Mouse (Mus musculus): ENCODE data around the gene Spocd1. TPM values are rescaled to one million over a fixed set of nuclear protein-coding genes. Genes with fewer than 3 reads are reported as not detected.

Gene Spocd1
- polyA plus RNA-seq, 1 experiment from 2014 or later: 0.47 TPM

Other genes starting within 250 kb of the Spocd1 start
- 7.1 and 13.4 TPM in 2 replicates for gene Tmem39b, start 232.4 kb upstream of the Spocd1 start, polyA plus RNA-seq (2014; fragmentation: Nextera tagmentation; extraction: Ambion mirVana)
- 69.6 and 74.0 TPM in 2 replicates for gene Khdrbs1, start 186.9 kb upstream of the Spocd1 start, polyA plus RNA-seq (2014; fragmentation: Nextera tagmentation; extraction: Ambion mirVana)
- 350 and 362 TPM in 2 replicates for gene Ptp4a2, start 118.0 kb upstream of the Spocd1 start, polyA plus RNA-seq (2014; fragmentation: Nextera tagmentation; extraction: Ambion mirVana)
- 1.7 and 2.6 TPM in 2 replicates for gene Adgrb2, start 55.6 kb downstream of the Spocd1 start, polyA plus RNA-seq (2014; fragmentation: Nextera tagmentation; extraction: Ambion mirVana)
- gene Col16a1, start 118.6 kb downstream of the Spocd1 start, polyA plus RNA-seq (2014; fragmentation: Nextera tagmentation; extraction: Ambion mirVana): 27.9 and 37.1 TPM in 2 replicates
- gene Pef1, start 173.3 kb downstream of the Spocd1 start, polyA plus RNA-seq (2014; fragmentation: Nextera tagmentation; extraction: Ambion mirVana): 67.0 and 68.0 TPM in 2 replicates
- 0.15 TPM in 1 of 2 replicates, not detected in the other for gene Hcrtr1, start 210.1 kb downstream of the Spocd1 start, polyA plus RNA-seq (2014; fragmentation: Nextera tagmentation; extraction: Ambion mirVana)
- gene Tinagl1, start 245.9 kb downstream of the Spocd1 start, polyA plus RNA-seq (2014; fragmentation: Nextera tagmentation; extraction: Ambion mirVana): 31.5 and 34.4 TPM in 2 replicates

Data from heart, embryonic 14.5 days (tissue).